9 mouse cellular contexts compared by ENCODE assay signal in the genomic region with DNA sequence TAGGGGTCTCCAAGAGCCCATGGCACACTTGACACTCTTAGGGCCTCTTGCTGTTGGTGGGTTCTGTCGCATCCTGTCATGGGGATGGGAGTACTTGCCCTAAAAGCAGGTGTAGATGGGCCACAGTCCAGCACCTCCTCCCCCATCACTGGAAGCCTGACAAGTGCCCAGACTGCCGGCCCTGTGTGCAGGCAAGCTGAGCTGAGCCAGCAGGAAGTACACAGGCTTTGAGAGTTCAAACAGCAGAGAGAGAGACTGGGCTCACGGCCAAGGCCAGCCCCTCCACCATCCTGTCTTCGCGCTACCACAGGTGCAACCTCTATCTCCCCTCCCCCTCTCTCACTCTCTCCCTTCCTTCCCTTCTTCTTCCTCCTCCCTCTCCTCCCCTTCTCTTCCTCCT. TPM values are rescaled to one million over a fixed set of nuclear protein-coding genes. Genes with fewer than 3 reads are reported as not detected.
DNase-seq lines count a peak whose midpoint lies in the region; ATAC-seq and TF ChIP-seq lines count a peak whose summit lies in the region.
"Had no signal": no experiment of that assay in that cellular context is flagged by ENCODE, and none has a peak within 500 bp of the region (broad histone marks: within the 10 kb centered on the region; RNA-seq: fewer than 3 reads in every experiment).

No protein-coding gene starts in this region.

- no peak for TF ChIP-seq RAD21 in CH12.LX (IDR thresholded peaks at IDR 0.05; ENCODE audit: low read depth, low read length)

- H3K27me3 ChIP-seq in CH12.LX (replicated peaks) = no peaks in the 10 kb centered on the region
- no peaks in the 10 kb centered on the region for H3K27me3 ChIP-seq in liver, embryonic 14.5 days (ENCODE audit: control insufficient read depth, insufficient read depth, low read length)
- no peaks in the 10 kb centered on the region for H3K27me3 ChIP-seq in forebrain, embryonic 16.5 days (replicated peaks; ENCODE audit: control insufficient read depth, insufficient read depth, low read length)

- H3K9ac ChIP-seq in CH12.LX (ENCODE audit: insufficient read depth, low read depth) = no peak overlapping the region
- H3K9ac ChIP-seq in liver, embryonic 14.5 days (replicated peaks) = no peak overlapping the region
- H3K9ac ChIP-seq in forebrain, embryonic 16.5 days (replicated peaks; ENCODE audit: low read depth, low read length) = no peak overlapping the region

- ATAC-seq in hematopoietic stem cell, adult 5-6 weeks (replicated peaks in 1 of 2; ENCODE audit: insufficient read depth in 1 of 2, low FRiP score in 2 of 2, low TSS enrichment in 1 of 2, low read depth in 1 of 2, poor library complexity in 2 of 2, severe bottlenecking in 2 of 2) = peak; percentile 70 to 72
- ATAC-seq in liver, embryonic 14.5 days (ENCODE audit: insufficient read depth) = 0 out of 2 replicates have a peak, but pooled peaks have one; percentile 41
- ATAC-seq in forebrain, embryonic 16.5 days = no peak

- TF ChIP-seq CTCF in CH12.LX (conservative IDR thresholded peaks at IDR 0.05 in 1 of 2, IDR thresholded peaks at IDR 0.05 in 1 of 2; ENCODE audit: low read depth in 2 of 2, low read length in 2 of 2) = no peak
- TF ChIP-seq CTCF in liver, embryonic 14.5 days (IDR thresholded peaks at IDR 0.05; ENCODE audit: low read depth) = no peak

- in situ Hi-C loops in CH12.LX (cut with MboI; ENCODE audit: low pct_ligation_motif_present, low pct_unique_long_range_greater_than_20kb, low sequenced_read_pairs) = no loop called here

- no peak overlapping the region for H3K4me2 ChIP-seq in CH12.LX (ENCODE audit: insufficient read depth, low read depth, poor library complexity, severe bottlenecking)
- H3K4me2 ChIP-seq in liver, embryonic 14.5 days (ENCODE audit: low read depth) = no peak overlapping the region
- no peak overlapping the region for H3K4me2 ChIP-seq in forebrain, embryonic 16.5 days (ENCODE audit: low read length)

- 0 out of 2 replicates have a peak, but pooled peaks have one; percentile 13 for TF ChIP-seq EP300 in CH12.LX (IDR thresholded peaks at IDR 0.05; ENCODE audit: low read length)
- TF ChIP-seq EP300 in liver, embryonic 14.5 days (IDR thresholded peaks at IDR 0.05; ENCODE audit: low read depth) = no peak

- dilution Hi-C loops in CH12.LX (cut with MboI; ENCODE audit: extremely low pct_ligation_motif_present, extremely low pct_unique_long_range_greater_than_20kb, low sequenced_read_pairs) = no loop called here

- H3K27ac ChIP-seq in CH12.LX (ENCODE audit: insufficient read depth, low read depth) = no peak overlapping the region
- no peak overlapping the region for H3K27ac ChIP-seq in liver, embryonic 14.5 days
- H3K27ac ChIP-seq in forebrain, embryonic 16.5 days (ENCODE audit: low read length) = no peak overlapping the region

- no peak for TF ChIP-seq POLR2A in CH12.LX (IDR thresholded peaks at IDR 0.05; ENCODE audit: low read depth, low read length)

- H3K9me3 ChIP-seq in CH12.LX (replicated peaks; ENCODE audit: low read length) = peaks cover 12% of the 10 kb centered on the region
- no peaks in the 10 kb centered on the region for H3K9me3 ChIP-seq in liver, embryonic 14.5 days (ENCODE audit: control insufficient read depth, low read length)
- no peaks in the 10 kb centered on the region for H3K9me3 ChIP-seq in forebrain, embryonic 16.5 days (ENCODE audit: control insufficient read depth, low read length)

- H3K4me3 ChIP-seq in CH12.LX (replicated peaks in 1 of 3; ENCODE audit: low read depth in 2 of 3, low read length in 2 of 3, poor library complexity in 1 of 3) = no peak overlapping the region
- H3K4me3 ChIP-seq in liver, embryonic 14.5 days (ENCODE audit: insufficient read depth in 1 of 2, low read depth in 2 of 2, low read length in 2 of 2) = no peak overlapping the region
- no peak overlapping the region for H3K4me3 ChIP-seq in forebrain, embryonic 16.5 days (replicated peaks; ENCODE audit: low read length)
- H3K4me3 ChIP-seq: myocyte had no signal

- 21% methylated on average over 5 of the region's 5 CpGs for WGBS in liver, embryonic 14.5 days (ENCODE audit: insufficient replicate concordance)
- WGBS in forebrain, embryonic 16.5 days = 29% methylated on average over 5 of the region's 5 CpGs

- peaks cover 12 to 24% of the 10 kb centered on the region in 2 experiments for H3K4me1 ChIP-seq in CH12.LX (ENCODE audit: control insufficient read depth in 1 of 2, insufficient read depth in 2 of 2)
- H3K4me1 ChIP-seq in liver, embryonic 14.5 days (replicated peaks; ENCODE audit: control insufficient read depth in 2 of 2, insufficient read depth in 2 of 2, low read length in 1 of 2) = peaks cover 3 to 8% of the 10 kb centered on the region in 2 experiments; a peak in 1 of 4 replicates
- no peaks in the 10 kb centered on the region for H3K4me1 ChIP-seq in forebrain, embryonic 16.5 days (replicated peaks; ENCODE audit: control insufficient read depth, insufficient read depth, low read length)

- no peaks in the 10 kb centered on the region for H3K79me2 ChIP-seq in CH12.LX (replicated peaks; ENCODE audit: control insufficient read depth, extremely low read depth, insufficient read depth, poor library complexity, severe bottlenecking)

- peak; percentile 62 for DNase-seq in adrenal gland, adult 2 months
- no peak for DNase-seq in adrenal gland, postnatal 4 days (ENCODE audit: low spot score in 2 of 2)
- DNase-seq in CH12.LX (ENCODE audit: extremely low read depth) = peak; percentile 22
- no peak for DNase-seq in liver, embryonic 14.5 days (ENCODE audit: low read depth in 3 of 3, low spot score in 3 of 3)
- peak; percentile 74 to 77 for DNase-seq in spleen, postnatal 36 days (ENCODE audit: low spot score in 2 of 2)
- DNase-seq in left cerebral cortex, adult 8-10 months (ENCODE audit: low spot score in 2 of 2) = no peak

- no peaks in the 10 kb centered on the region for H3K36me3 ChIP-seq in CH12.LX (replicated peaks in 1 of 2; ENCODE audit: control insufficient read depth in 1 of 2, insufficient read depth in 1 of 2, low read length in 1 of 2)
- no peaks in the 10 kb centered on the region for H3K36me3 ChIP-seq in liver, embryonic 14.5 days (replicated peaks; ENCODE audit: control insufficient read depth, insufficient read depth, low read depth)
- no peaks in the 10 kb centered on the region for H3K36me3 ChIP-seq in forebrain, embryonic 16.5 days (ENCODE audit: control insufficient read depth, insufficient read depth)

TF ChIP-seq in CH12.LX, 34 proteins besides CTCF, POLR2A, EP300 and RAD21:
- TF ChIP-seq CHD2 (IDR thresholded peaks at IDR 0.05; ENCODE audit: low read length) = peak; percentile 49; the same call in 1 of the 2 replicates
- TF ChIP-seq BHLHE40 (IDR thresholded peaks at IDR 0.05; ENCODE audit: low read depth, low read length) = no peak
- peak; percentile 49 for TF ChIP-seq ELF1 (IDR thresholded peaks at IDR 0.05; ENCODE audit: low read depth, low read length)
- no peak for TF ChIP-seq MAZ (IDR thresholded peaks at IDR 0.05; ENCODE audit: low read depth, low read length)
- TF ChIP-seq TCF12 (IDR thresholded peaks at IDR 0.05; ENCODE audit: low read depth, low read length) = peak; percentile 51; the same call in 1 of the 2 replicates

RNA-seq across cellular contexts. Expression of a gene that starts 26.2 kb away (rescaled TPM):
- total RNA-seq in adrenal gland, adult 2 months (2021) = 10 to 100 TPM; 13.7 to 21.8 TPM
- polyA plus RNA-seq in adrenal gland, adult 2 months (2012; rRNA removed) = 12.8 and 13.0 TPM in 2 replicates
- total RNA-seq in adrenal gland, postnatal 4 days (2021) = 10 to 100 TPM; 16.0 to 16.2 TPM
- total RNA-seq in CH12.LX (2012; rRNA removed) (51.4 and 58.2 TPM in 2 replicates), CH12.LX (2014; rRNA removed) (21.9 and 25.6 TPM in 2 replicates)
- 50.3 and 60.1 TPM in 2 replicates for polyA plus RNA-seq in CH12.LX (2012; ENCODE audit: insufficient read length, low read depth)
- 16.3 and 17.0 TPM in 2 replicates for total RNA-seq in hematopoietic stem cell, adult 5-6 weeks (2017)
- 0.63 and 0.77 TPM in 2 replicates for polyA plus RNA-seq in liver, embryonic 14.5 days (2012; rRNA removed)
- 0.42 and 0.46 TPM in 2 replicates for polyA plus RNA-seq in liver, embryonic 14.5 days (2014; fragmentation: Nextera tagmentation; extraction: Ambion mirVana)
- 10 to 100 TPM; 53.5 to 60.9 (median 57.6) TPM for total RNA-seq in left cerebral cortex, adult 8-10 months (2022)
- 0.47 and 0.70 TPM in 2 replicates for polyA plus RNA-seq in forebrain, embryonic 16.5 days (2015; fragmentation: Nextera tagmentation; extraction: Ambion mirVana)

Comparison
In these comparisons a context has a peak if more than half of its experiments do, and no peak if none do; other contexts are left out.
1. DNase-seq: peak in adrenal gland, adult 2 months (single experiment), CH12.LX (single experiment) and spleen, postnatal 36 days (2 of 2); none in adrenal gland, postnatal 4 days (0 of 2), liver, embryonic 14.5 days (0 of 3) and left cerebral cortex, adult 8-10 months (0 of 2).